Mouse (Mus musculus) cortical plate, adult 2 months (tissue): ENCODE results near the gene Rad51b.

ENCODE experiments used
- CTCF ChIP-seq: fragments of 200-500 bp; IDR thresholded peaks from 2 replicates; pipeline ENCODE4 v1.5.1; 2011; ENCODE audit warnings: mild to moderate bottlenecking, control low read depth, low read length; ENCODE audit not compliant: insufficient read depth; ENCODE audit errors: extremely low read depth
- POLR2A ChIP-seq: fragments of 200-500 bp; IDR thresholded peaks from 2 replicates; pipeline ENCODE4 v1.6.1; 2011; ENCODE audit warnings: mild to moderate bottlenecking, low read length, control low read depth; ENCODE audit not compliant: insufficient read depth; ENCODE audit errors: extremely low read depth

DNA sequence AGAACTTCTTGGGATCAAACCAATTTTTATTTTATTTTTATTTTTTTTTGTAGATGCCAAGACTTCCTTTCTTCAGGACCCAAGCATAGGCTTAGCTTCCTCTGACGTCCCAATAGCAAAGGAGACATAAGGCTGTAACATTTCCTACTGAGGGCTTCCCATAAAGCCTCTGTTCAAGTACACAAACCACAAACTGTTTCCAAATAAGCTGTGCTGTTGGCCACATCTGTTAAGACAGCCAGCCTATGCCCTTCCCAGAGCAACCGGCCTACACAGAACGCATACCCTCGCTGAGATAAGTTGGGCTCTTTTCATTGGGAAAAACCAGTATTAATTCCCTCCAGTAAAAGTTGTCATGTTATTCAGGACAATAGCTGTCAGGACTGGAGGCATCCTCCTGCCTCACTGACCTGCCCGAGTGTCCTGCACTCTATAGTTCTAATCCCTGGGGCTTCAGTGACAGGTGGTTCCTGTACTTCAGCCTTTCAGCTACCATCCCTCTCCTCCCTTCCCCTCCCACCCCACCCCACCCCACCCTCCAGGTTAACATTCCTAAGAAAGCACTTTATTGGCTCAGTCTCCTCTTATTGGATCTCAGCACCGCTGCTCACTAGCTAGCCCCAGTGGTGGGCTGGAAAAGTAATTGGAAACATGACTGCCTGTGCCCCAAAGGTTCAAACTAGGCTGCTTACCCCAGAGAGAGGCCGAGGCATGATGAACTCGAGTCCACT is 523.3 kb downstream of the Rad51b start:
- TF ChIP-seq CTCF (no peak), POLR2A (no peak)
